Mouse (Mus musculus) megakaryocyte, embryonic 14.5 days (primary cell): ENCODE data around the gene Olfr344.

Experiments
- FLI1 ChIP-seq: IDR thresholded peaks from 2 replicates; pipeline ENCODE4 v1.6.1; 2012; ENCODE audit warnings: low read length, inconsistent platforms, mixed read lengths
- GATA1 ChIP-seq: IDR thresholded peaks from 3 replicates; pipeline ENCODE4 v1.6.1; 2012; ENCODE audit warnings: mixed read lengths, low read length, inconsistent platforms, borderline replicate concordance

GRCm38 (mm10) chr2:36567022-36567421 is 560 bp downstream of the Olfr344 start:
- TF ChIP-seq GATA1: no peak
- no peak for TF ChIP-seq FLI1
